Mouse (Mus musculus) forebrain, embryonic 16.5 days (tissue): ENCODE results near the gene Nfrkb. TPM values are rescaled to one million over a fixed set of nuclear protein-coding genes. Genes with fewer than 3 reads are reported as not detected.

Source experiments
- ATAC-seq: fragments of 200-750 bp; cut with Nextera tagmentation; 2 replicates; pipeline ENCODE4 v1.8.0; 2017; ENCODE audit warnings: mild to moderate bottlenecking, moderate library complexity
- H3K27ac ChIP-seq: fragments of 300-500 bp; sonication (generic); 2 replicates; pipeline ENCODE4 v1.5.1; 2014; ENCODE audit warnings: low read length, control low read depth
- H3K27me3 ChIP-seq: fragments of 300-500 bp; sonication (generic); replicated peaks from 2 replicates; pipeline ENCODE4 v1.6.1; 2014; ENCODE audit warnings: low read length; ENCODE audit not compliant: control insufficient read depth, insufficient read depth
- H3K36me3 ChIP-seq: fragments of 300-500 bp; sonication (generic); 2 replicates; pipeline ENCODE4 v1.6.1; 2014; ENCODE audit not compliant: control insufficient read depth, insufficient read depth
- H3K4me1 ChIP-seq: fragments of 300-500 bp; sonication (generic); replicated peaks from 2 replicates; pipeline ENCODE4 v1.6.1; 2014; ENCODE audit warnings: low read length; ENCODE audit not compliant: control insufficient read depth, insufficient read depth
- H3K4me2 ChIP-seq: fragments of 300-500 bp; sonication (generic); 2 replicates; pipeline ENCODE4 v1.6.1; 2014; ENCODE audit warnings: mild to moderate bottlenecking, low read length, control low read depth
- H3K4me3 ChIP-seq: fragments of 300-500 bp; sonication (generic); replicated peaks from 2 replicates; pipeline ENCODE4 v1.5.1; 2014; ENCODE audit warnings: mild to moderate bottlenecking, low read length, control low read depth
- H3K9ac ChIP-seq: fragments of 300-500 bp; sonication (generic); replicated peaks from 2 replicates; pipeline ENCODE4 v1.6.1; 2014; ENCODE audit warnings: low read depth, low read length, control low read depth
- H3K9me3 ChIP-seq: fragments of 300-500 bp; sonication (generic); 2 replicates; pipeline ENCODE4 v1.6.1; 2016; ENCODE audit warnings: low read length; ENCODE audit not compliant: control insufficient read depth
- WGBS: fragments of 180-500 bp; shearing (Covaris S2); extraction: QIAGEN DNeasy Blood & Tissue Kit; methylation state at CpG from one replicate; pipeline ENCODE4 v1.1.7; 2014; 5-methylcytosine and 5-hydroxymethylcytosine counted together
- polyA plus RNA-seq: library from polyadenylated mRNA; unstranded; fragments of >200 nt; fragmentation: Nextera tagmentation; extraction: Ambion mirVana; gene quantifications from 2 replicates; pipeline ENCODE4 v1.2.1, GENCODE M21; 2015

Gene Nfrkb
- polyA plus RNA-seq, 1 experiment from 2014 or later: 31.9 TPM

DNA sequence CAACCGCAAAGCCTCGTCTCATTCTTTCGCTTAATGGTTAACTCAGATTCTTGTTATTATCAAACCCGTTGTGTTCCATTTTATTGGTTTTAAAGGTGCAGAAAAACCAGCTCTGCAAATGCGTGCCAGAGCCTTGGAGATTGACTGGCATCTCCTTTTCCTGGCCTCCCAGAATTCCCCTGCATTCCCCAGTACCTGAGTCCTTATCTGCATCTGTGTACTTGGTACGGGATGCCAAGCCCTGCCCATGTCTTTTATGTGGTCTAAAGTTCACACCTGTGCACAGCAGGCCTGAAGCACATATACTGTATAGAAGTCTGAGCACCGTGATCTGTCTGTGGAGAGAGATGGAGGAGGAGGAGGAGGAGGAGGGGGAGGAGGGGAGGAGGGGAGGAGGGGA is 51.9 kb downstream of the Nfrkb start:
- H3K27me3 ChIP-seq: no peaks in the 10 kb centered on the region
- H3K4me3 ChIP-seq: no peak overlapping the region
- no peak overlapping the region for H3K4me2 ChIP-seq
- WGBS: 86% methylated on average over 7 of the region's 7 CpGs
- no peak overlapping the region for H3K27ac ChIP-seq
- H3K36me3 ChIP-seq: no peaks in the 10 kb centered on the region
- no peak for ATAC-seq
- H3K9ac ChIP-seq: no peak overlapping the region
- H3K9me3 ChIP-seq: no peaks in the 10 kb centered on the region
- H3K4me1 ChIP-seq: no peaks in the 10 kb centered on the region

DNA sequence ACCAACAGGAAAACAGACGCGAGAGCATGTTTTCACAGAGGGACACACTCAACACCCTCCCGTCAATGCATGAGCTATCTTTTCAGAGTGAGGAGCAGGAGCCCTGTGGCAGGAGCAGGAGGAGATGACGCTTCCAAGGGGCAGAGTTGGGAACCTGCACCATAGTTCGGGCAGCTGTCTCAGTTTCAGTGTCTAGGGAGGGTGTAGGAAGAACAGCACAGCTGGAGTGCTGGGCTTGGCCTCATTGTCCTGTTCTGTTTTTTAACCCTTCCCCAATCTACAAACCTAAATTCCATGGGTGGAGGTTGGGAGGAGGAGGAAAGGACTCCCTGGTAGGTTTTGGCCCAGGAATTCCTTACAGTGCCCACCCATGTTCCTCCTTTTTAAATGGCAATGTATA is 52.8 kb downstream of the Nfrkb start:
- Histone ChIP-seq H3K9ac (no peak overlapping the region), H3K27ac (no peak overlapping the region), H3K4me2 (no peak overlapping the region), H3K4me1 (no peaks in the 10 kb centered on the region), H3K4me3 (no peak overlapping the region), H3K36me3 (no peaks in the 10 kb centered on the region), H3K9me3 (no peaks in the 10 kb centered on the region), H3K27me3 (no peaks in the 10 kb centered on the region)
- ATAC-seq: no peak
- 62% methylated on average over 5 of the region's 5 CpGs for WGBS

DNA sequence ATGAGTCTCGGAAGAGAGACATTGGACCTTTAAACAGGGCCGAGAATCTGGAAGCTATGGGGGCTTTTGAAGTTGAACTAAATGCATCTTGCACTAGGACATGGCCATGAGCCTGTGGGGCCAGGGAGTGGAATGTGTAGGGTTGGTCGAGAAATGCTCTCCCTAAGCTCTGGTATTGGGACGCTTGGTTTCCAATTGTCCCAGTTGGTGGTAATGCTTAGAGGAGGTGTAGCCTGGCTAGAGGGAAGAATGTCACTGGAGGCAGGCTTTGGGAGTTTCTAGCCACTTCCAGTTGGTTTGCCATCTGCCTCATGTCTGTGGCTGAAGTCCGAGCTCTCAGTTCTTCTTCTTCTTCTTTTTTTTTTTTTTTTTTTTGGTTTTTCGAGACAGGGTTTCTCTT is 53.3 kb downstream of the Nfrkb start:
- ATAC-seq: no peak
- no peaks in the 10 kb centered on the region for H3K9me3 ChIP-seq
- H3K36me3 ChIP-seq: no peaks in the 10 kb centered on the region
- H3K9ac ChIP-seq: no peak overlapping the region
- 82% methylated on average over 5 of the region's 6 CpGs for WGBS
- no peak overlapping the region for H3K27ac ChIP-seq
- H3K27me3 ChIP-seq: no peaks in the 10 kb centered on the region
- no peak overlapping the region for H3K4me3 ChIP-seq
- H3K4me1 ChIP-seq: no peaks in the 10 kb centered on the region
- no peak overlapping the region for H3K4me2 ChIP-seq

DNA sequence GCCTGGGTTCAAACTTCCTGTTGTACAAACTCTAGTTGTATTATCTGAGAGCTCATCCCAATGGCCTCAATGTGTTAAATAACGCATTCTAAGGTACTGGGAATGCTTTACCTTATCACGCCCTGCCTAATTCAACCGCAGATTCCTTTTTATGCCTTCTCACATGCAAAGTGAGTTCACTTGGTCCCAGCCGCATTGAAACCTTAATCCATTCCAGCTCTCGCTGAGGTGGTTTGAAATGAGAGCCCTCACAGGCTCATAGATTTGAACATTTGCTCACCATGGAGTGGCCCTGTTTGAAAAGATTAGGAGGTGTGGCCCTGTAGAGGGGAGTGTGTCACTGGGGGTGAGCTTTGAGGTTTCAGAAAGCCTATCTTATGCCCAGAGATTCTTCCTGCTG is 54.4 kb downstream of the Nfrkb start:
- 86% methylated on average over 5 of the region's 5 CpGs for WGBS
- Histone ChIP-seq H3K27ac (no peak overlapping the region), H3K36me3 (no peaks in the 10 kb centered on the region), H3K4me2 (no peak overlapping the region), H3K9ac (no peak overlapping the region), H3K9me3 (no peaks in the 10 kb centered on the region), H3K4me3 (no peak overlapping the region), H3K27me3 (no peaks in the 10 kb centered on the region), H3K4me1 (no peaks in the 10 kb centered on the region)
- no peak for ATAC-seq

GRCm38 (mm10) chr9:31441487-31441886 is 55.5 kb downstream of the Nfrkb start:
- H3K27me3 ChIP-seq: no peaks in the 10 kb centered on the region
- no peak overlapping the region for H3K27ac ChIP-seq
- H3K9ac ChIP-seq: no peak overlapping the region
- no peaks in the 10 kb centered on the region for H3K4me1 ChIP-seq
- no peak overlapping the region for H3K4me3 ChIP-seq
- H3K9me3 ChIP-seq: no peaks in the 10 kb centered on the region
- no peak for ATAC-seq
- WGBS: 94% methylated on average over 3 of the region's 3 CpGs
- no peaks in the 10 kb centered on the region for H3K36me3 ChIP-seq
- H3K4me2 ChIP-seq: no peak overlapping the region

- Histone ChIP-seq H3K9ac (no peak overlapping the region), H3K4me1 (no peaks in the 10 kb centered on the region), H3K9me3 (no peaks in the 10 kb centered on the region), H3K4me3 (no peak overlapping the region), H3K36me3 (no peaks in the 10 kb centered on the region), H3K27ac (no peak overlapping the region), H3K4me2 (no peak overlapping the region), H3K27me3 (no peaks in the 10 kb centered on the region)
- WGBS: 87% methylated on average over 8 of the region's 8 CpGs
- ATAC-seq: no peak
Measured at GRCm38 (mm10) chr9:31444236-31444635, 58.2 kb downstream of the Nfrkb start.

DNA sequence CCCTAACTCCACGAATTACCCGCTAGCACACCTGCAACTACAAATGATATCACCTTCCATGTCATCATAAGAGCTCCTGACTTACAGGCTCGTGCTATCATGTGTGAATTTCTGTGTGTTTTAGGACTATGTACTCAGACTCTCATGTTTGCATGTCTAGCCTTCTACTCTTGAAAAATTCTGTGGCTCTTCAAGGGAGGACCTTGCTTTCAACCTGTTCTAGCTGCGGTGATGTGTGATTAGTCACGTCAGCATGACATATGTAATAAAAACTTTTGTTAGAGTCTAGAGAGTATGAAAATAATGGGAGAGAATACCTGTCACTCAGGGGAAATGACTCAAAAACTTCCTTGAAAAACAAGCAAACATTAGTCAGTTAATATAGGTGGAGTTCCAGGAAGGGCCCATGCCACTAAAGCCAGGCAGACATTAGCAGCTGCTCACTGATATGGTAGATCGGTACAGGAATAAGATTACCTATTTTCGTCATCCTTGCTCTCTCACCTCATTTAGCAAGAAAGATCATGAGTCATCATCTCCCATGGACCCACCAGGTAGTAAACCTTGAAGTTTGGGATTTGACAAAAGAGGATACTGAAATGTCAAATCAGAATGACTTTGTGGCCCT is 63.3 kb downstream of the Nfrkb start:
- no peak overlapping the region for H3K4me3 ChIP-seq
- no peak overlapping the region for H3K9ac ChIP-seq
- H3K4me1 ChIP-seq: no peaks in the 10 kb centered on the region
- no peaks in the 10 kb centered on the region for H3K9me3 ChIP-seq
- H3K4me2 ChIP-seq: no peak overlapping the region
- no peaks in the 10 kb centered on the region for H3K27me3 ChIP-seq
- no peak for ATAC-seq
- 92% methylated on average over 7 of the region's 7 CpGs for WGBS
- no peak overlapping the region for H3K27ac ChIP-seq
- H3K36me3 ChIP-seq: no peaks in the 10 kb centered on the region

- H3K4me1 ChIP-seq: no peaks in the 10 kb centered on the region
- H3K27ac ChIP-seq: no peak overlapping the region
- H3K4me2 ChIP-seq: no peak overlapping the region
- no peak overlapping the region for H3K9ac ChIP-seq
- H3K9me3 ChIP-seq: no peaks in the 10 kb centered on the region
- WGBS: 82% methylated on average over 10 of the region's 10 CpGs
- no peak for ATAC-seq
- no peak overlapping the region for H3K4me3 ChIP-seq
- H3K27me3 ChIP-seq: no peaks in the 10 kb centered on the region
- no peaks in the 10 kb centered on the region for H3K36me3 ChIP-seq
Measured at GRCm38 (mm10) chr9:31452166-31452565, 66.2 kb downstream of the Nfrkb start.

DNA sequence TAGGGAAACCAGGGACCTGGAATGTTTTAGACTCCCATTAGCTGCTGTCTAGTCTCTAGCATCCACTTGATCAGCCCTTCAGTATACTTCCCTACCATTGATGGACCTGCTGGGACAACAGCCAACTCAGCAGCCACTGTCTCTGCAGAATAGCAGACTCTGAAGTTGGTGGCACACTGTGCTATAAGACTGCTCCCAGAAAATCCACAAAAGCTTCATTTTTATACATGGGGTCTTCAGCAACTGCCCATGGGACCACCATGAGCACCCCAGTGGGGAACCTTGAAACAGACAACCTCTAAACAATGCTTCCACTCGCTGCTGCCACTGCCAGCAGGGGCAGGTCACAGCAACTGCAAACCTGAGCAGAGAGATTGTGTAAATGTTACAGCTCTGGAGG is 68.4 kb downstream of the Nfrkb start:
- H3K4me1 ChIP-seq: no peaks in the 10 kb centered on the region
- 44% methylated on average over 1 of the region's 1 CpGs for WGBS

GRCm38 (mm10) chr9:31463190-31463589 is 77.2 kb downstream of the Nfrkb start:
- no peak overlapping the region for H3K4me3 ChIP-seq
- no peak overlapping the region for H3K4me2 ChIP-seq
- H3K9me3 ChIP-seq: no peaks in the 10 kb centered on the region
- H3K9ac ChIP-seq: no peak overlapping the region
- H3K27me3 ChIP-seq: peaks cover 11% of the 10 kb centered on the region
- no peaks in the 10 kb centered on the region for H3K36me3 ChIP-seq
- no peak overlapping the region for H3K27ac ChIP-seq
- peaks cover 10% of the 10 kb centered on the region for H3K4me1 ChIP-seq
- no peak for ATAC-seq
- WGBS: 52% methylated on average over 9 of the region's 9 CpGs

More for the DNA sequence above, 68.4 kb downstream of the Nfrkb start:
- H3K9me3 ChIP-seq: no peaks in the 10 kb centered on the region
- H3K27ac ChIP-seq: no peak overlapping the region
- no peak for ATAC-seq
- no peaks in the 10 kb centered on the region for H3K36me3 ChIP-seq
- no peak overlapping the region for H3K4me2 ChIP-seq
- no peak overlapping the region for H3K4me3 ChIP-seq
- H3K27me3 ChIP-seq: no peaks in the 10 kb centered on the region
- H3K9ac ChIP-seq: no peak overlapping the region
